Mouse (Mus musculus): ENCODE data around the gene Gpr156. TPM values are rescaled to one million over a fixed set of nuclear protein-coding genes. Genes with fewer than 3 reads are reported as not detected.

Gpr156 gene
- polyA plus RNA-seq, 1 experiment from 2014 or later, result 5.4 TPM

- ATAC-seq (ENCODE audit: low FRiP score), result peak; percentile 34; the same call in 1 of the 2 replicates
- H3K27me3 ChIP-seq, result no peaks in the 10 kb centered on the region
- no peaks in the 10 kb centered on the region for H3K36me3 ChIP-seq (replicated peaks)
- H3K4me1 ChIP-seq, result peaks cover 34% of the 10 kb centered on the region
- no peak overlapping the region for H3K9ac ChIP-seq
- no peak overlapping the region for H3K4me3 ChIP-seq (replicated peaks)
- 7% methylated on average over 4 of the region's 4 CpGs for WGBS
- no peaks in the 10 kb centered on the region for H3K9me3 ChIP-seq
- H3K27ac ChIP-seq, result peak overlapping the region; percentile 73
- peak overlapping the region; percentile 13 for H3K4me2 ChIP-seq
Measured at GRCm38 (mm10) chr16:37927117-37927516, 10.8 kb downstream of the Gpr156 start.

DNA sequence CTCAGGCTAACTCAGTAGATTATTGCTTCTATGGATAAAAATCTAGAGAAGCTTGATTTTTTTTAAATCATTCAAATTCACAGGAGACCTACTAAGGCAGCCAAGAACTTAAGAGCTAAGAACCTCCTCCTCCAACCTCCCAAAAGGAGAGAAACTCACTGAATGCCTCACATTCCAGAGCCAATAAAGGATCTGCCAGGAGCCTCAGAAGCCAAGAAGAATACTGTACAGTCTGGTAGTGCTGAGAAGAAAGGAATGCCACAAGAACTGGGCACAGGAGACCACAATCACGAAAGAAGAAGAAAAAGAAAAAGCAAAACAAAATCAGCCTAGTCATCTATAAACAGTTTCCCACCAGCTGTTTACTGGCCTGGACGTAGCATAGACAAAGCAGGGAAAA lies 12.7 kb downstream of the Gpr156 start:
- Histone ChIP-seq H3K27me3 (no peaks in the 10 kb centered on the region), H3K9ac (no peak overlapping the region), H3K27ac (peak overlapping the region; percentile 36; the same call in 1 of the 2 replicates), H3K9me3 (no peaks in the 10 kb centered on the region), H3K4me2 (no peak overlapping the region), H3K4me1 (peaks cover 34% of the 10 kb centered on the region), H3K36me3 (replicated peaks) (no peaks in the 10 kb centered on the region), H3K4me3 (replicated peaks) (no peak overlapping the region)
- 20% methylated on average over 2 of the region's 2 CpGs for WGBS
- no peak for ATAC-seq (ENCODE audit: low FRiP score)

GRCm38 (mm10) chr16:37929626-37930025 lies 13.3 kb downstream of the Gpr156 start:
- H3K4me3 ChIP-seq (replicated peaks), result no peak overlapping the region
- no peak overlapping the region for H3K4me2 ChIP-seq
- H3K4me1 ChIP-seq, result peaks cover 34% of the 10 kb centered on the region
- no peak for ATAC-seq (ENCODE audit: low FRiP score)
- no peaks in the 10 kb centered on the region for H3K27me3 ChIP-seq
- H3K36me3 ChIP-seq (replicated peaks), result no peaks in the 10 kb centered on the region
- H3K27ac ChIP-seq, result no peak overlapping the region
- H3K9me3 ChIP-seq, result no peaks in the 10 kb centered on the region
- WGBS, result 85% methylated on average over 2 of the region's 2 CpGs
- no peak overlapping the region for H3K9ac ChIP-seq

DNA sequence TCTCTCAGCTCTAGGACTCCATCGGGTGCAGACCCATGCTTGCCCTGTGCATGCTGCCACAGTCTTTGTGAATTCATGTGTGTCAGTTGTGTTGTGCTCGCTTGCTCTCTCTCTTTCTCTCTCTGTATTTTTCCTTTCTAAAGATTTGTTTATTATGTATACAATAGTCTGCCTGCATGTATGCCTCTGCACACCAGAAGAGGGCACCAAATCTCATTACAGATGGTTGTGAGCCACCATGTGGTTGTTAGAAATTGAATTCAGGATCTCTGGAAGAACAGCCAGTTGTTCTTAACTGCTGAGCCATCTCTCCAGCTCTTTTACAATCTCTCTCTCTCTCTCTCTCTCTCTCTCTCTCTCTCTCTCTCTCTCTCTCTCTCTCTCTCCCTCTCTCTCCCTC lies 18.6 kb downstream of the Gpr156 start:
- 83% methylated on average over 2 of the region's 2 CpGs for WGBS
- H3K9me3 ChIP-seq, result no peaks in the 10 kb centered on the region
- H3K9ac ChIP-seq, result no peak overlapping the region
- H3K36me3 ChIP-seq (replicated peaks), result no peaks in the 10 kb centered on the region
- H3K4me3 ChIP-seq (replicated peaks), result no peak overlapping the region
- no peak overlapping the region for H3K27ac ChIP-seq
- no peak overlapping the region for H3K4me2 ChIP-seq
- H3K27me3 ChIP-seq, result no peaks in the 10 kb centered on the region
- H3K4me1 ChIP-seq, result peaks cover 20% of the 10 kb centered on the region
- ATAC-seq (ENCODE audit: low FRiP score), result no peak

DNA sequence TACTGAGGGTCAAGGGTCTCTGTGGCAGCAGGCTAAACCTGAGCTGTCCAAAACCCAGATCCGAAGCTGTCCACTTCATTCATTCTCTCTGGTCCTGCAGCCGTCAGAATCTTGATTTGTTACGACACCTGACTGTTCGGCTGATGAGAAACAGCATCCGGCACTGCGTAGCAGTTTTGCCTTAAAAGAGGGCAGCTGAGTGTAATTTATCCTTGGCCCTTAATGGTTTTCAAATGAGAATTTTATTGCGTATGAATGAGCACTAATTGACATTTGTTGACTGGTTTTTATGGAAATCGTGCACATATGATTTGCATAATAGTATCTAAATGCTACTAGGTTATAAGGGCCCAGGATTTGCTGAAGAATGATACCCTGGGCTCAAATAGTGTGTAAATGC lies 21.0 kb downstream of the Gpr156 start:
- H3K4me3 ChIP-seq (replicated peaks), result no peak overlapping the region
- no peaks in the 10 kb centered on the region for H3K36me3 ChIP-seq (replicated peaks)
- peaks cover 20% of the 10 kb centered on the region for H3K4me1 ChIP-seq
- H3K27ac ChIP-seq, result 0 out of 2 replicates have a peak overlapping the region, but pooled peaks have one; percentile 36
- no peaks in the 10 kb centered on the region for H3K9me3 ChIP-seq
- WGBS, result 59% methylated on average over 8 of the region's 8 CpGs
- H3K27me3 ChIP-seq, result no peaks in the 10 kb centered on the region
- ATAC-seq (ENCODE audit: low FRiP score), result no peak
- H3K4me2 ChIP-seq, result no peak overlapping the region
- no peak overlapping the region for H3K9ac ChIP-seq

GRCm38 (mm10) chr16:37938125-37939081 lies 22.1 kb downstream of the Gpr156 start:
- Histone ChIP-seq H3K27me3 (no peaks in the 10 kb centered on the region), H3K27ac (peak overlapping the region; percentile 60; the same call in 1 of the 2 replicates), H3K4me1 (peaks cover 27% of the 10 kb centered on the region), H3K4me2 (peak overlapping the region; percentile 36), H3K36me3 (replicated peaks) (no peaks in the 10 kb centered on the region), H3K4me3 (replicated peaks) (peak overlapping the region; percentile 24; the same call in 1 of the 2 replicates), H3K9ac (no peak overlapping the region), H3K9me3 (no peaks in the 10 kb centered on the region)
- WGBS, result 44% methylated on average over 16 of the region's 17 CpGs
- ATAC-seq (ENCODE audit: low FRiP score), result peak; percentile 96

- no peaks in the 10 kb centered on the region for H3K9me3 ChIP-seq
- H3K27ac ChIP-seq, result peak overlapping the region; percentile 56
- no peaks in the 10 kb centered on the region for H3K27me3 ChIP-seq
- peak overlapping the region; percentile 36 for H3K4me2 ChIP-seq
- no peak overlapping the region for H3K4me3 ChIP-seq (replicated peaks)
- 68% methylated on average over 11 of the region's 11 CpGs for WGBS
- H3K4me1 ChIP-seq, result peaks cover 31% of the 10 kb centered on the region
- H3K9ac ChIP-seq, result no peak overlapping the region
- H3K36me3 ChIP-seq (replicated peaks), result no peaks in the 10 kb centered on the region
- ATAC-seq (ENCODE audit: low FRiP score), result peak; percentile 32; the same call in 1 of the 2 replicates
Measured at GRCm38 (mm10) chr16:37939082-37939863, 23.0 kb downstream of the Gpr156 start.

GRCm38 (mm10) chr16:37940291-37940690 lies 24.0 kb downstream of the Gpr156 start:
- no peaks in the 10 kb centered on the region for H3K27me3 ChIP-seq
- no peaks in the 10 kb centered on the region for H3K36me3 ChIP-seq (replicated peaks)
- no peak overlapping the region for H3K4me2 ChIP-seq
- no peak overlapping the region for H3K27ac ChIP-seq
- H3K4me3 ChIP-seq (replicated peaks), result no peak overlapping the region
- no peaks in the 10 kb centered on the region for H3K9me3 ChIP-seq
- no peak overlapping the region for H3K9ac ChIP-seq
- peaks cover 37% of the 10 kb centered on the region for H3K4me1 ChIP-seq
- ATAC-seq (ENCODE audit: low FRiP score), result no peak
- 87% methylated on average over 10 of the region's 10 CpGs for WGBS

GRCm38 (mm10) chr16:37943701-37944100 lies 27.4 kb downstream of the Gpr156 start:
- Histone ChIP-seq H3K36me3 (replicated peaks) (no peaks in the 10 kb centered on the region), H3K9me3 (no peaks in the 10 kb centered on the region), H3K4me3 (replicated peaks) (no peak overlapping the region), H3K27ac (no peak overlapping the region), H3K9ac (no peak overlapping the region), H3K4me1 (peaks cover 26% of the 10 kb centered on the region), H3K27me3 (no peaks in the 10 kb centered on the region), H3K4me2 (no peak overlapping the region)
- 70% methylated on average over 2 of the region's 2 CpGs for WGBS
- no peak for ATAC-seq (ENCODE audit: low FRiP score)

DNA sequence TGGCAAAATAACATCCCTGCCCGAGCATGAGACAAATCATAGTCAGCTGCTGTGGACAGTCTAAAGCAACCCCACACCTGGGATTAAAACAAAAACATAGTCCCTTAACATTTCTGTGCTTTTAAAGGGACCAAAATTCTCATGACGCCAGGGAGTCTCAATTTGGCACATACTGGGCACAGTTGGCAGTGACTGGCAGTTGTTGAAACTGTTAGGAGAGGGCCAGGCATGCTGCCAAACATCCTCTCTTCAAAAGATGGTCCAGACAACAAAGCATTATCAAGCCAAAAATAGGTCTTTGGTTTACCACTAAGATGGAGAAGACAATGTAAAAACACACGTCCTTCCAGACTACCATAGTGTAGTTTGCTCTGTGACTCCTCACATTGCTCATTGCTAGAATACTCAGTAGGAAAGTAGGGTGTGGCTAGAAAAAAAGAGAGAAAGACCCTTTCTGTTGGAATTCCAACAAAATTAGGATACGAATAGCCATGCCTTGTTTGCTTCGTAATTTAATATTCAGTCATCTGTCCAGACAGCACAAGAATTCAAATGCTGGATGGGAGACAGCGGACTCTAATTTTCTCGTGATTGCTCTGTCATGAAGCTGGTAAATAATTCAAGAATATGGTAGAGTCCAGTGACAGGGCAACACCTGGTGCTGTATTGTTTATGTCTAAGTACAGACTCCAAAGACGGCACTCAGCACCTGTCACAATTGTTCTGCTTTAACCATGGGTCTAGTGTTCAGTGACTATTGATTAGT lies 28.9 kb downstream of the Gpr156 start:
- H3K4me1 ChIP-seq, result peaks cover 17% of the 10 kb centered on the region
- H3K9ac ChIP-seq, result no peak overlapping the region
- H3K27ac ChIP-seq, result no peak overlapping the region
- H3K4me3 ChIP-seq (replicated peaks), result no peak overlapping the region
- no peaks in the 10 kb centered on the region for H3K27me3 ChIP-seq
- no peaks in the 10 kb centered on the region for H3K9me3 ChIP-seq
- 77% methylated on average over 8 of the region's 8 CpGs for WGBS
- no peaks in the 10 kb centered on the region for H3K36me3 ChIP-seq (replicated peaks)
- H3K4me2 ChIP-seq, result no peak overlapping the region
- ATAC-seq (ENCODE audit: low FRiP score), result no peak

GRCm38 (mm10) chr16:37947160-37947559 lies 30.9 kb downstream of the Gpr156 start:
- Histone ChIP-seq H3K36me3 (replicated peaks) (no peaks in the 10 kb centered on the region), H3K27me3 (no peaks in the 10 kb centered on the region), H3K4me2 (no peak overlapping the region), H3K4me3 (replicated peaks) (no peak overlapping the region), H3K9ac (no peak overlapping the region), H3K27ac (no peak overlapping the region), H3K4me1 (peaks cover 17% of the 10 kb centered on the region), H3K9me3 (no peaks in the 10 kb centered on the region)
- ATAC-seq (ENCODE audit: low FRiP score), result peak; percentile 48; the same call in 1 of the 2 replicates
- WGBS, result 35% methylated on average over 5 of the region's 5 CpGs

DNA sequence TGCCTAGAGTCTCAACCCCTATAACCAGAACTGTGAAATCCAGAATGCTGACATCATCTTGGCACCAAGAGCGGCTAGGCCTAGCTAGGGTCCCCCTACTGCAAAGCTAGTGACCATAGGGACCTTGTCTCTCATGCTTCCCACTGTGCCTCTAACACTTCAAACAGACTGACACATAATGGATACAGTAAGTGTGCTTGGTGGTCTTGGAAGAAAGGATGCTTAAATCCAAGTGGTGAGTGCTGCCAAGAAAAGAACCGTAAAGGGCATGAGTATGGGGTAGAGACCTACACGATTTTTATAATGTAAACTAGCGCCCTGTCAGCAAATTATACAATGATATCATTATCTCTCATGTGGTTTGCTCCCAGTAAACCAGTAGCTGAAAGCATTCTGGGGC lies 32.1 kb downstream of the Gpr156 start:
- H3K27me3 ChIP-seq, result no peaks in the 10 kb centered on the region
- no peak overlapping the region for H3K9ac ChIP-seq
- H3K4me2 ChIP-seq, result no peak overlapping the region
- H3K9me3 ChIP-seq, result no peaks in the 10 kb centered on the region
- WGBS, result 90% methylated on average over 4 of the region's 4 CpGs
- no peaks in the 10 kb centered on the region for H3K36me3 ChIP-seq (replicated peaks)
- no peak overlapping the region for H3K4me3 ChIP-seq (replicated peaks)
- peaks cover 11% of the 10 kb centered on the region for H3K4me1 ChIP-seq
- no peak for ATAC-seq (ENCODE audit: low FRiP score)
- no peak overlapping the region for H3K27ac ChIP-seq

All from forebrain, embryonic 12.5 days (tissue).